Mouse (Mus musculus): ENCODE measurements at regions not wholly inside any gene's neighbourhood (a gene's known extent, or its start where the extent isn't known, plus 50 kb on each side); places are given as distances from the start of the nearest gene placed in this dataset.

- DNase-seq (ENCODE audit: inconsistent ontology term) = no peak
Measured at GRCm38 (mm10) chr2:115101501-115101900, 446.7 kb upstream of the Dph6 start.

DNA sequence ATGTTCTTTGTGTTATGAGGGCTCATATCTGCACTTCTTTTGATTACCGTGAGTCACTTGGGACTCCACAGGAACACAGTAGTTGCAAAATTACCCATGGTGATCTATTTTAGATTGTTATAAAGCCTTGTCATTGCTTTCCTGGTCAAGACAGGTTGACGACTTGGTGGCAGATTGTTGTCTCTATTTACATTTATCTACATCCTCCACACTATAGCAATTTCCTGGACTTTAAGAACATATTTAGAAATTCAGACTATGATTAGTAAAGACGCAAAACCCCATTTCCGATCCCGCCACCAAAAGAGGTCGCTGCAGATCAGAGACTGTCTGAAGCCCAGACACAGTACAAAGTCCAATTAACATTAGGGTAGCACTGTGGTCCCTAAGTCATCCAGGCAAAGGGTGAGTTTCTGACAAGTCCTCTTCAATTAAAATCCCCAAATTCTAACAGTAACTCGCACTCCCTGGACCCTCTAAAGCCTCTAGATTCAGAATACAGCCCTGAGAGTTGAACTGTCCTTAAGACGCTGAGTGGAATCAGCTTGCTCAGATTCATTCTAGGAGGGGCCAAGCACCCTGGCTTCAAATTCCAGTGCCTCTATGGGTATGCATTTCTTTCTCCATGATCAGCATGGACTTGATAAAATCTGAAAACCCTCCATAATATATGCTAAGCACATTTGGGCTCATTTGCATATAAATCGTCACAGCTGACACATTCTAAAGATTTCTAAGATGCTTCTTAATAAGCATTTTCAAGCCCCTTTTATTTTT is 461.9 kb upstream of the BC052040 start:
- no peak for DNase-seq (ENCODE audit: inconsistent ontology term)

- DNase-seq (ENCODE audit: inconsistent ontology term) = no peak
Measured at GRCm38 (mm10) chr2:115120206-115120503, 461.4 kb upstream of the BC052040 start.

DNA sequence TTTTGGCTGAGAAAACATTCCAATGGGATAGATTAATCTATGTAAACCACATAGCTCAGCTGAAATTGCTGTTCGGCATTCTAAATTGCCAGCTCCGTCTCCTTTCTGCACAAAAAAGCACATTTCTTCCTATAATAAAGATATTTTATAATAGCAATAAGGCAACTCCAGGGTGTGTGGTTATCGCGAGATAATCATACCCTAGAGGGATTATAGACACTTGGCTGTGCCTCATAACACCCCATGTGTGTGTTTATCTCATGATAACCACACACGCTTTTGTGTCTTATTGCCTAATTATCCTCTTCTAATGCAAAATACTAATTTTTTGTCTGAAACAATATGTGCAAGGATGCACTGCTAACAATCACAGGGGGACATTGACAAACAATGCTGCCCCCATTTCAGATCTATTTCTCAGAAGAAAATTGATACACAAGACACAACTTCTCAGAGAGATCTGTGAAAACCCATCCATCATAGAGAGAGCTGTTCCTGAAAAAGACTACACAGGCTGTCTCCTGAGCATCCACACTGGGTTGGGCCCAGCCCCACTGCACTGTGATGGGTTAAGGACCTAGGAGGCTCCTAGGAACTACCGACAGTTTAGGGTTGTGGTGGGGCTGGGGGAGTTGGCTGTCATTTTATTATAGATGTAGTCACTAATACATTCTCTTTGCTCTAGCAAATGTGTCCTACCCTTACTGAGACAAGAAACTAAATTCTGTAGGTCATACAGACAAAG is 454.7 kb upstream of the BC052040 start:
- no peak for DNase-seq (ENCODE audit: inconsistent ontology term)

- DNase-seq (ENCODE audit: inconsistent ontology term) = no peak
Measured at GRCm38 (mm10) chr2:115131746-115132145, 449.8 kb upstream of the BC052040 start.

DNA sequence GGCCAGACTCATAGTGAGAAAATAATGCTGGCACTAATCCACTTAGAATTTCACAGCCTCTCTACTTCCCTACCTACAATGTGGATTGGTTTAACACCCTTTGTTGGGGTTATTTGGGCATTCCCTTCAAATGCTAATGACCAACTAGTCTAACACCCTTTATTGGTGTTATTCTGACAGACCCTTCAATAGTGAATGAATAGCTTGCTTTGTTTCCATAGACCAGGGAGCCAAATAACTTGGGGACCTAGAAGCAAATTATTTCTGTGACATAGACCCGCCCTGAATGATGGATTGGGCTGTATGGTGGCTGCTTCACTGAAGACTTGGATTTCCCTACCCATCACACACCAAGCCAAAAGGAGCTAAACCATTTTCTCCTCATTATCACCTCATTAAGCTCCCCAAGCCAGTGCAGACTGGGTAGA is 449.3 kb upstream of the BC052040 start:
- DNase-seq (ENCODE audit: inconsistent ontology term) = no peak

GRCm38 (mm10) chr2:115141416-115141815 is 440.1 kb upstream of the BC052040 start:
- DNase-seq (ENCODE audit: inconsistent ontology term) = no peak

GRCm38 (mm10) chr2:115172111-115172510 is 409.4 kb upstream of the BC052040 start:
- DNase-seq (ENCODE audit: inconsistent ontology term) = no peak

GRCm38 (mm10) chr2:115177076-115177475 is 404.4 kb upstream of the BC052040 start:
- no peak for DNase-seq (ENCODE audit: inconsistent ontology term)

DNA sequence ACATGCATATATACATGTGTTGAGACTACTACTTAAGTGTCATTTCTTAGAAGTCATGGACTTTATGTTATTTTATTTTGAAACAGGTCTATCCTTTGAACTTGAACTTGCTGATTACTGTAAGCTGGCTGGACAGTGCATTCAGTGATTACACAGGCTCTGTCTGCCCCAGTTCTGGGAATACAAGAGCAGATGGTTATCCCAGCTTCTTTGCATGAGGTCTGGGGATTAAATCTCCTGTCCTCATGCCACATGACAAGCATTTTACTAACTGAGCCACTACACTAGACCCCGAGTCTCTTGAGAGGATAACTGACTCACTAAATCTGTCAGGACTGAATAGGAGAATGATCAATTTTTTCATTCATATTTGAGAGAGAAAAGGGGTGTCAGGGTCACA is 403.6 kb upstream of the BC052040 start:
- no peak for DNase-seq (ENCODE audit: inconsistent ontology term)

GRCm38 (mm10) chr2:115211191-115211590 is 370.3 kb upstream of the BC052040 start:
- DNase-seq (ENCODE audit: inconsistent ontology term) = no peak

DNA sequence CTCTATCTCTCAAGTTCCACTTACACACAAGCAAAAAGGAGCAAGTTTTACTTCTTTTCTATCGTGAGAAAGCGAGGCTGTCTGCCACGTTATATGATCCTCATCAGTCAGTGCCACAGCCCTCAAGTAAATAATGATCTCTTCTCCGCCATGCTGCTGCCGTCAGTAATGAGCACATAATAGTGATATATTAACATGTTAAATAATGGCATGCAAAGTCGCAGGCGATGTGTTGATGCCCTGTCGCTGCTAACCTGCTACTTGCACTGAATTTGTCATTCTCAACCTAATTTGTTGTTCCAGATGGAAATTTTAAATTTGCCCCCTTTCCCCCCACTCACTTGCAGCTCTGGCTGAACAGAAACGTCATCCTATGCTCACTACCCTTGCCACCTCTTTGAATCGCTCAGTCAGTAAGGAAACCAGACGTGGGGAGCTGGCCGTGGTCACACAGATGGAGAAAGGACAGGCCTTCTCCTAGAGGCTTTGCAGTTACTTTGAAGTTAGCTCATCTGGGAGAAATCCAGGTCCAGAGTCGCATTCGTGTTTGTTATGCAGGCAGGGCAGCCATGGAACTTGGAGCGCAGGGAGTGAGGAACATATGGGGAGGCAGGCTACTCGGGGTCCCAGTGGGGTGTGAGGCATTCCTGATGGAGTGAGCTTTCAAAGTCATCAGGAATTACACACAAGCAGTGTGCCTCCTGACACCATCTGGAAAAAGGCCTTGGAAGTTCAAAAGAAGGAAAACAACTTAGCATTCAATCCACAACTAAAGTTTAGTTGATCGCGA is 368.1 kb upstream of the BC052040 start:
- DNase-seq (ENCODE audit: inconsistent ontology term) = no peak

DNA sequence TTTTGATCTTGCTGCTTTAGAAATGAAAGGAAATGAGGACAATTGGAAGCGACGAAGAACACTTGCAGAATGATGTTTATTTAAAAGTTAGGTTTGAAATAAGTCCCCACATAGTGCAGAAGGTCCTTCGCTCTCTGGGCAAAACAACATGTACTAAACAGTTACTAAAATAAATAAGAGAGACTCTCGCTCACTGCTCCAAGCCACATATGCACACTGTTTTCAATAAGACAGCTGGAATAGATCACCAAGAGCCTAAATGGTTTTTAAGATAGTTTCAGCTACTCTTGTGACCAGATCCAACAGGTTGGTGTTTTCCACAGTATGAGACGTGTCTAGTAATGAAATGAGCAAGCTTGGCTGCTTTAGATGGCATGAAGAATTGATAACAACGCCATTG is 367.2 kb upstream of the BC052040 start:
- DNase-seq (ENCODE audit: inconsistent ontology term) = no peak

- DNase-seq (ENCODE audit: inconsistent ontology term) = no peak
Measured at GRCm38 (mm10) chr2:115230041-115230440, 351.5 kb upstream of the BC052040 start.

- DNase-seq (ENCODE audit: inconsistent ontology term) = no peak
Measured at GRCm38 (mm10) chr2:115247673-115248072, 333.8 kb upstream of the BC052040 start.

- DNase-seq (ENCODE audit: inconsistent ontology term) = peak; percentile 30
Measured at GRCm38 (mm10) chr2:115250019-115250807, 331.3 kb upstream of the BC052040 start.

GRCm38 (mm10) chr2:115257391-115257790 is 324.1 kb upstream of the BC052040 start:
- DNase-seq (ENCODE audit: inconsistent ontology term) = peak; percentile 17

GRCm38 (mm10) chr2:115268247-115268646 is 313.3 kb upstream of the BC052040 start:
- no peak for DNase-seq (ENCODE audit: inconsistent ontology term)

DNA sequence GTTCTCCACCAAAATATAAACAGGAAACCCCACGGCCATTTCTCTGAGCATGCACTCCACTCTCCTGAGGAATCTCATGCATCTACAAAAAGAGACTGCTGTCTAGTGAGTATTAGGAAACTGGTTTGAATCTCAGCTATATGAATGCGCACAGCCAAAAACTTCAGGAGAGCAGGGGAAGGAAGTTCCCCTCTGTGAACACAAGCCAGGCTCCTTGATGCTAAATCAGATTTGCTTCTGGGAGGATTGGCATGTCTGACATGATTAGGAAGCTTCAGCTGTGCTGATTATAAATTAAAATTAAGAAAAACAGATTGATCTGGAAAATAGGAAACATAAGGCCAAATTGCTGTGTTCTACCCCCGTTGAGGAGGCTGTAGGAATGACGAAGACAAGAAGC is 304.1 kb upstream of the BC052040 start:
- no peak for DNase-seq (ENCODE audit: inconsistent ontology term)

DNA sequence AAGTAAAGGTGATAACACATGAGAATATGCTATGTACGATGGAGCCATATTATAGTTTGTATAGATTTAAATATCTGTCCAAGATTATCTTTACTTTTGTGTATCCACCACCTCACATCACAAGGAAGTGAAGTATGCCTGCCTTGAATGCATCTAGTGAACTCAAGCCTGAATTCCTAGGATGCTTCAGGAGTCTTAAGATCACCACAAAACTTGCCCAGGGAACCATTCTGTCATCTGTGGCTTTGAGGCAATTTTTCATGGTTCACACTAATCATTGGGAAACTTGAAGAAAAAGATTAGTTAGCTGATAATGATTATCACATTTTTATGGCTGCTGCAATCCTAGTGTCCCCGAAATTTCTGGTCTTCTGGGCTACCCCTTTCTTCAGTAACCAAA is 288.5 kb upstream of the BC052040 start:
- no peak for DNase-seq (ENCODE audit: inconsistent ontology term)

GRCm38 (mm10) chr2:115297463-115297862 is 284.1 kb upstream of the BC052040 start:
- no peak for DNase-seq (ENCODE audit: inconsistent ontology term)

DNA sequence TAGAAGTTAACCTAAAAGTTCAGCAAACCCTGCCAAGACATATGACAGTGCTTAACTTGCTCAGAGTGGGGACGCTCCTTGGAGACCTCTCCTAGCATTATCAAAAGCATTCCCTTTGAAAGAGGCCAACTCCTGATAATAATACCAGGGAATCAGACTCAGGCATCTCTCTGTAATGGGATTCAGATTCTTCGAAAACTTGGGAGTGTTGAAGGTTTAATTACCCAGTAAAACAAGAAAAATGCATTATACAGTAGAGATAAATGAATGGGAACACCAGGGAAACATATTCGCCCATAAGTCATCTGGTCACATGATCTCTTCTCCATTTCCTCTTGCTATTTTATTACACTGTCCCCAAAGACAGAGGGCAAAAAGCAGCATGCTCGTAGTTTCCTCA is 274.3 kb upstream of the BC052040 start:
- no peak for DNase-seq (ENCODE audit: inconsistent ontology term)

All from Muller cell, postnatal 12 days (primary cell).